In the genomic region with DNA sequence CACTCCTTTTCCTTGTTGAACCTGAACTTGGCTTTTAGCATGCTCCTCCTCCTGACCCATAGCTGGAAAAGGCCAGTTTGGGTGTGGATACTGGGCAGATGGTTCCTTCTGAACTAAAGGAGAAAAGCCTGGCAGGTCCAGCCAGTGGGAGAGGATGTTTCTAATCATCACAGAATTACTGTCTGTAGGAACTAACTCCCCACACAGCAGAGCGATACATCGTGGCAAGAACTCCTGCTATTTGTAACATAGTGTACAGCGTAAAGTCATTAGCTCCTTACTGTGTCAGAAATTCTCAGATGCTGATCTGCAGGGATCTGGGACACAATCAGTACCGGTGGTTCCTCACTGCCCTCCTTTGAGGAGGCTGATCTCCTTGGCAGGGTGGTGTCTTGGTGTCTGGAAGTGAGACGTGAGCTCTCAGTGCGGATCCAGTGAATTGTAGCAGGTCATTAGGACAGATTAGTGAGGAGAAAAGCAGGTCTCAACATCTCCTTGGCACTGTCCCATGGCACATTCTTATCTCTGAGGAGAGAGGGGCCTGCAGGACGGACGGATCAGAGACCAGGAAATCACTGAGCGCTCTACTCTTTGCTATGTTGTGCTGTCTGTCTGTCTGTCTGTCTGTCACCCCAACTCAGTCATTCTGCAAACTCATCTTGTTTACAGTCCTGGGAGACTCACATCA, we compare ENCODE assay signal across 8 mouse cellular contexts. TPM values are rescaled to one million over a fixed set of nuclear protein-coding genes. Genes with fewer than 3 reads are reported as not detected.
DNase-seq lines count a peak whose midpoint lies in the region; ATAC-seq and TF ChIP-seq lines count a peak whose summit lies in the region.

No protein-coding gene starts in this region.

- peak overlapping the region; percentile 44; the same call in 1 of the 2 replicates for H3K9ac ChIP-seq in heart, embryonic 11.5 days (ENCODE audit: low read depth, low read length)
- no peak overlapping the region for H3K9ac ChIP-seq in forebrain, embryonic 16.5 days (replicated peaks; ENCODE audit: low read depth, low read length)
- H3K9ac ChIP-seq in liver, embryonic 14.5 days (replicated peaks) = no peak overlapping the region

- H3K27ac ChIP-seq in heart, embryonic 11.5 days (ENCODE audit: low read depth, low read length) = no peak overlapping the region
- 0 out of 2 replicates have a peak overlapping the region, but pooled peaks have one; percentile 18 for H3K27ac ChIP-seq in bone marrow macrophage, adult 2 months (ENCODE audit: insufficient read depth, low read depth, low read length)
- no peak overlapping the region for H3K27ac ChIP-seq in forebrain, embryonic 16.5 days (ENCODE audit: low read length)
- H3K27ac ChIP-seq in liver, embryonic 14.5 days = no peak overlapping the region

- H3K27me3 ChIP-seq in heart, embryonic 11.5 days (ENCODE audit: control insufficient read depth, insufficient read depth, low read length) = no peaks in the 10 kb centered on the region
- no peaks in the 10 kb centered on the region for H3K27me3 ChIP-seq in forebrain, embryonic 16.5 days (replicated peaks; ENCODE audit: control insufficient read depth, insufficient read depth, low read length)
- peaks cover 3% of the 10 kb centered on the region; the same call in 1 of the 2 replicates for H3K27me3 ChIP-seq in liver, embryonic 14.5 days (ENCODE audit: control insufficient read depth, insufficient read depth, low read length)

- 48% methylated on average over 9 of the region's 9 CpGs for WGBS in heart, embryonic 11.5 days (ENCODE audit: insufficient replicate concordance)
- 64% methylated on average over 9 of the region's 9 CpGs for WGBS in forebrain, embryonic 16.5 days
- 61% methylated on average over 9 of the region's 9 CpGs for WGBS in liver, embryonic 14.5 days (ENCODE audit: insufficient replicate concordance)

- peak overlapping the region; percentile 37 for H3K4me3 ChIP-seq in heart, embryonic 11.5 days (ENCODE audit: low read depth, low read length)
- peak overlapping the region; percentile 75 for H3K4me3 ChIP-seq in bone marrow macrophage, adult 2 months (ENCODE audit: insufficient read depth, low read length)
- H3K4me3 ChIP-seq in forebrain, embryonic 16.5 days (replicated peaks; ENCODE audit: low read length) = peak overlapping the region; percentile 5
- no peak overlapping the region; a peak in 1 of 4 replicates for H3K4me3 ChIP-seq in liver, embryonic 14.5 days (ENCODE audit: insufficient read depth in 1 of 2, low read depth in 2 of 2, low read length in 2 of 2)

- no peak for ATAC-seq in heart, embryonic 11.5 days (replicated peaks; ENCODE audit: insufficient number of reproducible peaks, low FRiP score, low TSS enrichment)
- ATAC-seq in forebrain, embryonic 16.5 days = no peak
- ATAC-seq in liver, embryonic 14.5 days (ENCODE audit: insufficient read depth) = no peak

- intact Hi-C loops in heart, postnatal 10 days (cut with DNase I) = loop anchor here (2.0 to 5.0 kb wide), 5 partner anchors 73 to 332 kb away; a partner anchor contains a TSS

- H3K4me1 ChIP-seq in heart, embryonic 11.5 days (ENCODE audit: control insufficient read depth, insufficient read depth, low read length) = peaks cover 49% of the 10 kb centered on the region
- H3K4me1 ChIP-seq in bone marrow macrophage, adult 2 months (ENCODE audit: control insufficient read depth, insufficient read depth, low read length) = peaks cover 26% of the 10 kb centered on the region
- H3K4me1 ChIP-seq in forebrain, embryonic 16.5 days (replicated peaks; ENCODE audit: control insufficient read depth, insufficient read depth, low read length) = peaks cover 37% of the 10 kb centered on the region
- peaks cover 0 to 5% of the 10 kb centered on the region in 2 experiments; a peak in 1 of 4 replicates for H3K4me1 ChIP-seq in liver, embryonic 14.5 days (replicated peaks; ENCODE audit: control insufficient read depth in 2 of 2, insufficient read depth in 2 of 2, low read length in 1 of 2)

- peak overlapping the region; percentile 94 for H3K4me2 ChIP-seq in heart, embryonic 11.5 days
- H3K4me2 ChIP-seq in forebrain, embryonic 16.5 days (ENCODE audit: low read length) = peak overlapping the region; percentile 83
- H3K4me2 ChIP-seq in liver, embryonic 14.5 days (ENCODE audit: low read depth) = peak overlapping the region; percentile 87

- no peaks in the 10 kb centered on the region for H3K9me3 ChIP-seq in heart, embryonic 11.5 days (replicated peaks; ENCODE audit: control insufficient read depth, low read length)
- no peaks in the 10 kb centered on the region for H3K9me3 ChIP-seq in forebrain, embryonic 16.5 days (ENCODE audit: control insufficient read depth, low read length)
- no peaks in the 10 kb centered on the region for H3K9me3 ChIP-seq in liver, embryonic 14.5 days (ENCODE audit: control insufficient read depth, low read length)

- no peaks in the 10 kb centered on the region for H3K36me3 ChIP-seq in heart, embryonic 11.5 days (ENCODE audit: control insufficient read depth, insufficient read depth, low read length)
- H3K36me3 ChIP-seq in forebrain, embryonic 16.5 days (ENCODE audit: control insufficient read depth, insufficient read depth) = no peaks in the 10 kb centered on the region
- no peaks in the 10 kb centered on the region for H3K36me3 ChIP-seq in liver, embryonic 14.5 days (replicated peaks; ENCODE audit: control insufficient read depth, insufficient read depth, low read depth)

- DNase-seq in heart, postnatal 10 days = no peak
- no peak for DNase-seq in liver, embryonic 14.5 days (ENCODE audit: low read depth in 3 of 3, low spot score in 3 of 3)
- DNase-seq in urinary bladder, adult 18-20 months (ENCODE audit: low spot score in 2 of 2) = no peak
- DNase-seq in layer of hippocampus, adult 11-12 months (ENCODE audit: low spot score) = no peak
- DNase-seq in cerebellum, adult 18-20 months = no peak

- no peak for TF ChIP-seq CTCF in bone marrow macrophage, adult 2 months (IDR thresholded peaks at IDR 0.05; ENCODE audit: low read depth, low read length)
- no peak for TF ChIP-seq CTCF in liver, embryonic 14.5 days (IDR thresholded peaks at IDR 0.05; ENCODE audit: low read depth)

- no peak for TF ChIP-seq EP300 in liver, embryonic 14.5 days (IDR thresholded peaks at IDR 0.05; ENCODE audit: low read depth)

- no peak for TF ChIP-seq POLR2A in bone marrow macrophage, adult 2 months (IDR thresholded peaks at IDR 0.05; ENCODE audit: borderline replicate concordance, low read depth, low read length)

RNA-seq across cellular contexts. Expression of a gene that starts 2.7 kb away (rescaled TPM):
- 20.9 and 21.5 TPM in 2 replicates for polyA plus RNA-seq in heart, embryonic 11.5 days (2014; fragmentation: Nextera tagmentation; extraction: Ambion mirVana)
- 10 to 100 TPM; 21.3 to 27.3 TPM for total RNA-seq in heart, postnatal 10 days (2021)
- polyA plus RNA-seq in bone marrow macrophage, adult 2 months (2012; ENCODE audit: insufficient read depth, insufficient read length, missing spikeins) = 26.6 and 27.2 TPM in 2 replicates
- 12.4 and 17.7 TPM in 2 replicates for polyA plus RNA-seq in forebrain, embryonic 16.5 days (2015; fragmentation: Nextera tagmentation; extraction: Ambion mirVana)
- polyA plus RNA-seq in liver, embryonic 14.5 days (2012; rRNA removed) = 1.9 and 2.3 TPM in 2 replicates
- polyA plus RNA-seq in liver, embryonic 14.5 days (2014; fragmentation: Nextera tagmentation; extraction: Ambion mirVana) = 4.4 and 4.6 TPM in 2 replicates

Comparison
In these comparisons a context has a peak if more than half of its experiments do, and no peak if none do; other contexts are left out.
1. H3K4me3 ChIP-seq: peak in heart, embryonic 11.5 days (single experiment), bone marrow macrophage, adult 2 months (single experiment) and forebrain, embryonic 16.5 days (single experiment); none in liver, embryonic 14.5 days (0 of 2).
2. Peak in every context shown above with its lines, with median percentiles within 50 percentile points of each other: H3K4me2 ChIP-seq.